Mouse (Mus musculus) neural tube, embryonic 13.5 days (tissue): ENCODE results near the gene Vmn1r33. TPM values are rescaled to one million over a fixed set of nuclear protein-coding genes. Genes with fewer than 3 reads are reported as not detected.
"Not testable (repeated sequence)": the region's sequence is repeated elsewhere in the genome, so short reads cannot be mapped to it uniquely, and the experiment has no call there.

Source experiments
- ATAC-seq: fragments of 200-750 bp; cut with Nextera tagmentation; 2 replicates; pipeline ENCODE4 v1.8.0; 2017; ENCODE audit warnings: low read depth, mild to moderate bottlenecking, moderate TSS enrichment, moderate library complexity
- H3K27ac ChIP-seq: fragments of 300-500 bp; sonication (generic); replicated peaks from 2 replicates; pipeline ENCODE4 v1.5.1; 2015; ENCODE audit warnings: moderate library complexity, mild to moderate bottlenecking, inconsistent platforms
- H3K27me3 ChIP-seq: fragments of 300-500 bp; sonication (generic); 2 replicates; pipeline ENCODE4 v1.6.1; 2015; ENCODE audit warnings: mild to moderate bottlenecking, inconsistent platforms
- H3K36me3 ChIP-seq: fragments of 300-500 bp; sonication (generic); 2 replicates; pipeline ENCODE4 v1.6.1; 2015; ENCODE audit warnings: mild to moderate bottlenecking, inconsistent platforms
- H3K4me1 ChIP-seq: fragments of 300-500 bp; sonication (generic); replicated peaks from 2 replicates; pipeline ENCODE4 v1.6.1; 2015; ENCODE audit warnings: inconsistent platforms
- H3K4me2 ChIP-seq: fragments of 300-500 bp; sonication (generic); 2 replicates; pipeline ENCODE4 v1.6.1; 2015; ENCODE audit warnings: inconsistent platforms, mild to moderate bottlenecking, moderate library complexity
- H3K4me3 ChIP-seq: fragments of 300-500 bp; sonication (generic); 2 replicates; pipeline ENCODE4 v1.5.1; 2015; ENCODE audit warnings: mild to moderate bottlenecking, inconsistent platforms
- H3K9ac ChIP-seq: fragments of 300-500 bp; sonication (generic); 2 replicates; pipeline ENCODE4 v1.6.1; 2015; ENCODE audit warnings: moderate library complexity, mild to moderate bottlenecking, inconsistent platforms
- H3K9me3 ChIP-seq: fragments of 300-500 bp; sonication (generic); 2 replicates; pipeline ENCODE4 v1.6.1; 2016; ENCODE audit warnings: inconsistent platforms
- WGBS: fragments of 180-500 bp; shearing (Covaris S2); methylation state at CpG from one replicate; pipeline ENCODE4 v1.1.7; 2015; 5-methylcytosine and 5-hydroxymethylcytosine counted together
- polyA plus RNA-seq: library from polyadenylated mRNA; unstranded; fragments of >200 nt; fragmentation: Nextera tagmentation; extraction: Ambion mirVana; gene quantifications from 2 replicates; pipeline ENCODE4 v1.2.1, GENCODE M21; 2015

Vmn1r33 gene
- not detected in 2 replicates for polyA plus RNA-seq

DNA sequence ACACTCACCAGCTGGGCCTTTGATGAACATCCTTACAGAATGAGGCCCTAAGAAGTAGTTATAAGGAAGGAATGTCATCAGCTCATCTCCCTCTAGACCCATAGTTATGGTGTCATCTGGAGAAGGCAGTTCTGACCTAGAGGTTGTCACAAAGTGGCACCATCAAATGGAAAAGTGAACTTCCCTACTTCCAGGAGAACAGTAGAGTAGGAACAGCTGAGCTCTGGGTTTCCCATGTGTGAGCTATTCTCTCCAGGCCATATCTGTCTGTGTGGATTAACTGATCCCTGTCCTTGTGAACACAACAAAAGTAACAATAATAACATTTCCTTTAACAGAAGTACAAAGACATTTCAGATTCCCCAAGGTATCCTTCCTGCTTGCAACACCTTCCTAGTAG is at the start of gene Vmn1r33:
Gene Vmn1r33 (minus strand): TSS at position 101 of the 400 bp plus-strand sequence.
- H3K27me3 ChIP-seq, H3K9ac ChIP-seq, H3K4me2 ChIP-seq, ATAC-seq, H3K27ac ChIP-seq, H3K36me3 ChIP-seq, H3K9me3 ChIP-seq, H3K4me3 ChIP-seq, H3K4me1 ChIP-seq: not testable (repeated sequence)

DNA sequence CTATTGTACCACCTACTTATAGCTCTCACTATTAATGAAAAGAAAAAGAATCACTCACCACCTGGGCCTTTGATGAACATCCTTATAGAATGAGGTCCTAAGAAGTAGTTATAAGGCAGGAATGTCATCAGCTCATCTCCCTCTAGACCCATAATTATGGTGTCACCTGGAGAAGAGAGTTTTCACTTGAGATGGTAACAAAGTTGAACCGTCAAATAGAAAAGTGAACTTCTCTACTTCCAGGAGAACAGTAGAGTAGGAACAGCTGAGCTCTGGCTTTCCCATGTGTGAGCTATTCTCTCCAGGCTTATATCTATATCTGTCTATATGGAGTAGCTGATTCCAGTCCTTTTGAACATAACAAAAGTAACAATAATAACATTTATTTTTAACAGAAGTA is 25.7 kb upstream of the Vmn1r33 start, which contains the start of gene Vmn1r34:
Gene Vmn1r34 (minus strand): TSS at position 101 of the 400 bp plus-strand sequence.
- Histone ChIP-seq H3K36me3 (no peaks in the 10 kb centered on the region), H3K4me3 (no peak within 1 kb of the TSS), H3K4me1 (no peaks in the 10 kb centered on the region), H3K4me2 (no peak within 1 kb of the TSS), H3K9ac (no peak within 1 kb of the TSS), H3K9me3 (no peaks in the 10 kb centered on the region), H3K27ac (no peak within 1 kb of the TSS), H3K27me3 (no peaks in the 10 kb centered on the region)
- ATAC-seq, result no peak
- 91% methylated on average over 1 of the region's 1 CpGs for WGBS

DNA sequence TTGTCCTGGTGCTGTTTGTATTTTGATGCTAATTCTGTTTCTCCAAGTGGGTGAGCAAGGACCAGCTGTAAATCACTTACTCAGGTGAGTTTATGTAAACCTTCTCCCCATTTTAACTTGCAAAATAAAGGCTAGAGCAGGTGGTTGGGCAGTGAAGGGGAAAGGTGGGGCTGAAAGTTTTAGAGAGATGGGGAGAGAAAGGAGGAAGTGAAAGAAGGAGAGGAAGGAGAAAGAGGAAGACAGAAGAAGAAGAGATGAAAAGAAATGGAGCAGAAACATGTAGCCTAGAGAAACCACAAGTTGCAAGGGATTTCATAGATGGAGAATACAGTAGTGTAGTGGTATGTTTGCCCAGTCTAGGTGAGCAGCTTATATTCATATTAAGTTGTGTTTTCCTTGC is 22.3 kb downstream of the Vmn1r33 start:
- Histone ChIP-seq H3K27me3 (no peaks in the 10 kb centered on the region), H3K36me3 (no peaks in the 10 kb centered on the region), H3K27ac (no peak overlapping the region), H3K4me1 (no peaks in the 10 kb centered on the region), H3K9me3 (no peaks in the 10 kb centered on the region), H3K4me2 (no peak overlapping the region), H3K4me3 (no peak overlapping the region), H3K9ac (no peak overlapping the region)
- no peak for ATAC-seq

Other genes with a start within 250 kb of the Vmn1r33 start
- gene Mad2l1, start 82.9 kb downstream of the Vmn1r33 start, polyA plus RNA-seq, result 22.0 and 24.6 TPM in 2 replicates
- 0.07 TPM in 1 of 2 replicates, not detected in the other for gene Vmn1r32, start 58.2 kb downstream of the Vmn1r33 start, polyA plus RNA-seq
- not detected in 2 replicates for gene Vmn1r34, start 25.6 kb upstream of the Vmn1r33 start, polyA plus RNA-seq
- not detected in 2 replicates for gene Vmn1r35, start 67.6 kb upstream of the Vmn1r33 start, polyA plus RNA-seq
- not detected in 2 replicates for gene Vmn1r36, start 100.9 kb upstream of the Vmn1r33 start, polyA plus RNA-seq
- gene Vmn1r37, start 111.1 kb upstream of the Vmn1r33 start, polyA plus RNA-seq, result not detected in 2 replicates
- gene Vmn1r38, start 164.3 kb upstream of the Vmn1r33 start, polyA plus RNA-seq, result not detected in 2 replicates
- gene Vmn1r39, start 192.3 kb upstream of the Vmn1r33 start, polyA plus RNA-seq, result not detected in 2 replicates